8 mouse cellular contexts compared by ENCODE assay signal in genomic region chr7:118300678-118301342, GRCm38 (mm10). TPM values are rescaled to one million over a fixed set of nuclear protein-coding genes. Genes with fewer than 3 reads are reported as not detected.
DNase-seq lines count a peak whose midpoint lies in the region; ATAC-seq lines count a peak whose summit lies in the region.

No protein-coding gene starts in this region.

- H3K4me2 ChIP-seq in liver, embryonic 13.5 days = no peak overlapping the region

- no peaks in the 10 kb centered on the region for H3K36me3 ChIP-seq in liver, embryonic 13.5 days

- no peaks in the 10 kb centered on the region for H3K27me3 ChIP-seq in liver, embryonic 13.5 days

- H3K9ac ChIP-seq in liver, embryonic 13.5 days = no peak overlapping the region

- H3K4me3 ChIP-seq in liver, embryonic 13.5 days (replicated peaks) = no peak overlapping the region

- WGBS in liver, embryonic 13.5 days (ENCODE audit: insufficient replicate concordance) = 47% methylated on average over 7 of the region's 7 CpGs

- no peaks in the 10 kb centered on the region for H3K4me1 ChIP-seq in liver, embryonic 13.5 days (replicated peaks)

- H3K9me3 ChIP-seq in liver, embryonic 13.5 days (replicated peaks) = no peaks in the 10 kb centered on the region

- H3K27ac ChIP-seq in liver, embryonic 13.5 days = no peak overlapping the region

- 0 out of 2 replicates have a peak, but pooled peaks have one; percentile 20 for ATAC-seq in liver, embryonic 13.5 days (ENCODE audit: low read depth)

- intact Hi-C loops in left cerebral cortex, postnatal 14 days (cut with DNase I) = no loop called here

- DNase-seq in adrenal gland, postnatal 10 days = peak; percentile 51
- DNase-seq in adrenal gland, adult 18-20 months (ENCODE audit: low spot score in 2 of 2) = no peak
- DNase-seq in liver, embryonic 13.5 days = no peak
- DNase-seq in liver = no peak
- peak; percentile 43 for DNase-seq in gastrocnemius, postnatal 10 days
- DNase-seq in left cerebral cortex, postnatal 14 days (ENCODE audit: low spot score in 2 of 2) = peak; percentile 34 to 68
- no peak for DNase-seq in urinary bladder, postnatal 4 days (ENCODE audit: low spot score in 2 of 2)
- no peak for DNase-seq in testis, postnatal 10 days (ENCODE audit: low spot score)

RNA-seq across cellular contexts. Expression of gene Smg1, which starts 57.3 kb away (rescaled TPM):
- total RNA-seq in adrenal gland, postnatal 10 days (2021) = 10 to 100 TPM; 35.8 to 50.7 TPM
- 10 to 100 TPM; 40.6 to 41.4 TPM for total RNA-seq in adrenal gland, adult 18-20 months (2021)
- 5.8 and 6.0 TPM in 2 replicates for polyA plus RNA-seq in liver, embryonic 13.5 days (2015; fragmentation: Nextera tagmentation; extraction: Ambion mirVana)
- 10 to 100 TPM; 27.1 to 36.2 TPM for total RNA-seq in gastrocnemius, postnatal 10 days (2021)
- 10 to 100 TPM; 61.1 to 67.2 TPM for total RNA-seq in left cerebral cortex, postnatal 14 days (2021)

Comparison
In these comparisons a context has a peak if more than half of its experiments do, and no peak if none do; other contexts are left out.
1. DNase-seq: peak in adrenal gland, postnatal 10 days (single experiment), gastrocnemius, postnatal 10 days (single experiment) and left cerebral cortex, postnatal 14 days (2 of 2); none in adrenal gland, adult 18-20 months (0 of 2), liver, embryonic 13.5 days (single experiment), liver (single experiment), urinary bladder, postnatal 4 days (0 of 2) and testis, postnatal 10 days (single experiment).